Mouse (Mus musculus) kidney, adult 2 months (tissue): ENCODE measurements around the gene Hmox1. TPM values are rescaled to one million over a fixed set of nuclear protein-coding genes. Genes with fewer than 3 reads are reported as not detected.

Experiments
- DNase-seq: peaks from one replicate; pipeline ENCODE4 v3.0.0; 2021
- H3K27ac ChIP-seq: fragments of 200-500 bp; 2 replicates; pipeline ENCODE4 v1.5.1; 2012; ENCODE audit warnings: low read depth, low read length, control low read depth, inconsistent platforms; ENCODE audit not compliant: insufficient read depth
- H3K27me3 ChIP-seq: fragments of 200-500 bp; replicated peaks from 2 replicates; pipeline ENCODE4 v1.6.1; 2012; ENCODE audit warnings: mild to moderate bottlenecking, moderate library complexity, low read length, inconsistent platforms; ENCODE audit not compliant: control insufficient read depth, insufficient read depth
- H3K36me3 ChIP-seq: fragments of 200-500 bp; 2 replicates; pipeline ENCODE4 v1.6.1; 2012; ENCODE audit warnings: mild to moderate bottlenecking, moderate library complexity, low read length, inconsistent platforms; ENCODE audit not compliant: control insufficient read depth, insufficient read depth
- H3K4me1 ChIP-seq: fragments of 200-500 bp; 2 replicates; pipeline ENCODE4 v1.6.1; 2011; ENCODE audit warnings: low read length; ENCODE audit not compliant: control insufficient read depth, insufficient read depth
- H3K4me3 ChIP-seq: fragments of 200-500 bp; 2 replicates; pipeline ENCODE4 v1.5.1; 2011; ENCODE audit warnings: mild to moderate bottlenecking, low read depth, low read length, control low read depth; ENCODE audit not compliant: insufficient read depth
- CTCF ChIP-seq: fragments of 200-500 bp; conservative IDR thresholded peaks from 2 replicates; pipeline ENCODE4 v1.5.1; 2011; ENCODE audit warnings: low read depth, mild to moderate bottlenecking, control low read depth, low read length, moderate library complexity, mixed read lengths; ENCODE audit not compliant: insufficient read depth, insufficient read length
- POLR2A ChIP-seq: fragments of 200-500 bp; IDR thresholded peaks from one replicate; pipeline ENCODE4 v1.6.1; 2011; ENCODE audit warnings: low read depth, low read length, control low read depth
- WGBS: fragments of 180-500 bp; shearing (Covaris S2); methylation state at CpG from one replicate; pipeline ENCODE4 v1.1.7; 2018; 5-methylcytosine and 5-hydroxymethylcytosine counted together
- polyA plus RNA-seq: library from polyadenylated mRNA; depleted of rRNA; stranded (reverse); fragments of >200 nt; gene quantifications from 2 replicates; pipeline ENCODE4 v1.2.3, GENCODE M21; 2012

The Hmox1 gene
- polyA plus RNA-seq, 1 experiment, result 25.7 TPM

- TF ChIP-seq CTCF (no peak), POLR2A (no peak)
- no peaks in the 10 kb centered on the region for H3K4me1 ChIP-seq
- H3K36me3 ChIP-seq, result no peaks in the 10 kb centered on the region
- WGBS, result 61% methylated on average over 3 of the region's 3 CpGs
- H3K27me3 ChIP-seq, result no peaks in the 10 kb centered on the region
- no peak overlapping the region for H3K4me3 ChIP-seq
- H3K27ac ChIP-seq, result no peak overlapping the region
- peak; percentile 38 for DNase-seq
These were observed 30.1 kb upstream of the Hmox1 start for GRCm38 (mm10) chr8:75063290-75063689.

GRCm38 (mm10) chr8:75064790-75065189 lies 28.6 kb upstream of the Hmox1 start:
- Histone ChIP-seq H3K27ac (no peak overlapping the region), H3K4me1 (no peaks in the 10 kb centered on the region), H3K27me3 (no peaks in the 10 kb centered on the region), H3K36me3 (no peaks in the 10 kb centered on the region), H3K4me3 (no peak overlapping the region)
- DNase-seq, result no peak
- WGBS, result 92% methylated on average over 3 of the region's 3 CpGs
- TF ChIP-seq POLR2A (no peak), CTCF (no peak)

GRCm38 (mm10) chr8:75067287-75067686 lies 26.1 kb upstream of the Hmox1 start:
- H3K27me3 ChIP-seq, result no peaks in the 10 kb centered on the region
- no peak for DNase-seq
- TF ChIP-seq CTCF (no peak), POLR2A (no peak)
- H3K4me3 ChIP-seq, result no peak overlapping the region
- H3K4me1 ChIP-seq, result no peaks in the 10 kb centered on the region; the same call in 1 of the 2 replicates
- H3K27ac ChIP-seq, result no peak overlapping the region
- 64% methylated on average over 6 of the region's 6 CpGs for WGBS
- H3K36me3 ChIP-seq, result no peaks in the 10 kb centered on the region

- no peaks in the 10 kb centered on the region for H3K36me3 ChIP-seq
- no peak overlapping the region for H3K27ac ChIP-seq
- WGBS, result 41% methylated on average over 1 of the region's 1 CpGs
- TF ChIP-seq CTCF (no peak), POLR2A (no peak)
- no peaks in the 10 kb centered on the region for H3K27me3 ChIP-seq
- H3K4me1 ChIP-seq, result no peaks in the 10 kb centered on the region; the same call in 1 of the 2 replicates
- peak; percentile 36 for DNase-seq
- no peak overlapping the region for H3K4me3 ChIP-seq
These were observed 23.1 kb upstream of the Hmox1 start for GRCm38 (mm10) chr8:75070297-75070696.

- H3K36me3 ChIP-seq, result no peaks in the 10 kb centered on the region
- WGBS, result 24% methylated on average over 4 of the region's 4 CpGs
- no peaks in the 10 kb centered on the region; the same call in 1 of the 2 replicates for H3K4me1 ChIP-seq
- TF ChIP-seq POLR2A (no peak), CTCF (peak; percentile 98)
- H3K27ac ChIP-seq, result no peak overlapping the region
- H3K27me3 ChIP-seq, result no peaks in the 10 kb centered on the region
- no peak overlapping the region for H3K4me3 ChIP-seq
- DNase-seq, result peak; percentile 91
These were observed 21.6 kb upstream of the Hmox1 start for GRCm38 (mm10) chr8:75071627-75072346.

GRCm38 (mm10) chr8:75074876-75075275 lies 18.5 kb upstream of the Hmox1 start:
- Histone ChIP-seq H3K36me3 (no peaks in the 10 kb centered on the region), H3K4me1 (no peaks in the 10 kb centered on the region; the same call in 1 of the 2 replicates), H3K27me3 (no peaks in the 10 kb centered on the region), H3K4me3 (no peak overlapping the region), H3K27ac (no peak overlapping the region)
- 82% methylated on average over 1 of the region's 1 CpGs for WGBS
- DNase-seq, result no peak
- TF ChIP-seq POLR2A (no peak), CTCF (no peak)

GRCm38 (mm10) chr8:75078215-75078614 lies 15.2 kb upstream of the Hmox1 start:
- DNase-seq, result no peak
- H3K27ac ChIP-seq, result no peak overlapping the region
- no peaks in the 10 kb centered on the region for H3K36me3 ChIP-seq
- WGBS, result 82% methylated on average over 1 of the region's 1 CpGs
- TF ChIP-seq CTCF (no peak), POLR2A (no peak)
- 0 out of 2 replicates have a peak, but pooled peaks cover under 1% of the 10 kb centered on the region for H3K4me1 ChIP-seq
- no peaks in the 10 kb centered on the region for H3K27me3 ChIP-seq
- H3K4me3 ChIP-seq, result no peak overlapping the region
